Mouse (Mus musculus) thymus, adult 2 months (tissue): ENCODE data around the gene Nhsl1.

Experiments
- CTCF ChIP-seq: fragments of 200-500 bp; IDR thresholded peaks from 2 replicates; pipeline ENCODE4 v1.5.1; 2012; ENCODE audit warnings: mild to moderate bottlenecking, control low read depth, low read length, moderate library complexity, borderline replicate concordance; ENCODE audit not compliant: control insufficient read depth, poor library complexity, insufficient read depth; ENCODE audit errors: extremely low read depth
- POLR2A ChIP-seq: fragments of 200-500 bp; IDR thresholded peaks from 2 replicates; pipeline ENCODE4 v1.6.1; 2012; ENCODE audit warnings: mild to moderate bottlenecking, low read length, control low read depth, moderate library complexity; ENCODE audit not compliant: control insufficient read depth, poor library complexity, insufficient read depth; ENCODE audit errors: extremely low read depth

DNA sequence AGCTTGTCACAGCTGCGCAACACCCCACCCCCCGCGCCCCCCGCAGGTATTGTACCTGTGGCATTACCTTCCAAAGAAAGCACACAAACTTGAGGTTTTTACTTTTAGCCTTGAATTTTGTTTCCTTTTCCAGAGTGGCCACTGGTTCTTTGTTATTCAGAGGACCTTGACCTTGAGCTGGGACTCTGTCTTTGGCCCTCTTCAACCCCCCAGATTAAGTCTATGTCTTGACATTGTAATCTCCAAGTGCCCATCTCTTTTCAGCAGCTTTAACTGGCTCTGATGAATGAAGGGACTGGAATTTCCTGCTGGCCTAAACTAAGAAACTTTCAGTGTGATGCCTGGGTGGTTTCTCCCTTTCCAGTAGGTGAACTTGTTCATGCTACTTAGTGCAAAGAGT, 906 bp downstream of the Nhsl1 start:
- TF ChIP-seq CTCF (no peak), POLR2A (no peak)
